Mouse (Mus musculus): Measurements from ENCODE around the gene Sh2d1b1. TPM values are rescaled to one million over a fixed set of nuclear protein-coding genes. Genes with fewer than 3 reads are reported as not detected.

The Sh2d1b1 gene
- polyA plus RNA-seq, 1 experiment from 2014 or later, result 0.27 TPM

DNA sequence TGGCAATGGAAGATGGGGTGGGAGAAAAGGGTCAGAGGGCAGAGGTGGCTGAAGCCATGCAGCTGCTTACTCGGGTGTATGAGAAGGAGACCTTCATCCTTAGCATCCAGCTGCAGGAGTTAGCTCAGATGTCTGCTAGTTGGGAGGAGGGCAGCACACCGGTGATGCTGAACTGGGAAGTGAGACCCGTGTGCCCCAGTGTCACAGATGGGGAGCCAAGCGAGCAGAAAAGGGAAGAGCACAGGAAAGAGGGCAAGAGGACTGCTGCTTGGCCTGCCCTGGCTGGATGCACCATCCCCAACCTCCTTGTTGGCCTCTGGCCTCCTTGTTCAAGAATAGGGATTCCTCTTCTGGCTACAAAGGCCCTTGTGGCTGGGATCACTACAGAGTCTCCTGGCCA is 22.4 kb downstream of the Sh2d1b1 start:
- H3K36me3 ChIP-seq (ENCODE audit: control insufficient read depth, insufficient read depth), result no peaks in the 10 kb centered on the region
- no peak overlapping the region for H3K9ac ChIP-seq (ENCODE audit: low read depth, low read length)
- no peak for ATAC-seq
- H3K4me3 ChIP-seq (ENCODE audit: low read depth, low read length), result no peak overlapping the region
- no peaks in the 10 kb centered on the region for H3K9me3 ChIP-seq (ENCODE audit: control insufficient read depth)
- TF ChIP-seq CTCF (IDR thresholded peaks at IDR 0.05; ENCODE audit: low read depth), result no peak
- no peaks in the 10 kb centered on the region for H3K4me1 ChIP-seq (replicated peaks; ENCODE audit: control insufficient read depth, insufficient read depth, low read length)
- WGBS, result 80% methylated on average over 4 of the region's 4 CpGs
- no peaks in the 10 kb centered on the region for H3K27me3 ChIP-seq (replicated peaks; ENCODE audit: control insufficient read depth, insufficient read depth, low read length)
- no peak overlapping the region for H3K27ac ChIP-seq (ENCODE audit: low read depth, low read length)
- H3K4me2 ChIP-seq (replicated peaks; ENCODE audit: low read depth), result no peak overlapping the region

DNA sequence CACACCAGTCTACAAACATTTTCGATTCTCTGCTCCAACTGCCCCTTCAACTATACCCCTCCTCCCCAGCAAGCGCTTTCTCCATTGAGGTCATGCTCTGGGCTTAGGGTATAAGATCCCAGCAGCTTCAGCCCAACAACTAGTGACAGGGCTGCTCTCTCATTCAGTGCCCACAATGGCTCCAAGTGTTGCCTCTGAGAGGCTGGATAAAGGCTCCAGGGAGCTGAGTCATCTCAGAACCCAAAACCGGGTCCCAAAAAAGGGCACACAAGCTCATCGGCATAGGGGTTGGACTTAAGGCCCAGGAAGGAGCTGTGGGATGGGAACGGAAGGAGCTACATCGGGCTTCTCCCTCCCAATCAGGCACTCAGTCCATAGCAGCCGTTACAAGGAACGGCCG is 24.6 kb downstream of the Sh2d1b1 start:
- TF ChIP-seq CTCF (IDR thresholded peaks at IDR 0.05; ENCODE audit: low read depth), result no peak
- Histone ChIP-seq H3K9ac (ENCODE audit: low read depth, low read length) (no peak overlapping the region), H3K27ac (ENCODE audit: low read depth, low read length) (no peak overlapping the region), H3K9me3 (ENCODE audit: control insufficient read depth) (no peaks in the 10 kb centered on the region), H3K4me3 (ENCODE audit: low read depth, low read length) (no peak overlapping the region), H3K4me2 (replicated peaks; ENCODE audit: low read depth) (no peak overlapping the region), H3K27me3 (replicated peaks; ENCODE audit: control insufficient read depth, insufficient read depth, low read length) (no peaks in the 10 kb centered on the region), H3K36me3 (ENCODE audit: control insufficient read depth, insufficient read depth) (no peaks in the 10 kb centered on the region), H3K4me1 (replicated peaks; ENCODE audit: control insufficient read depth, insufficient read depth, low read length) (no peaks in the 10 kb centered on the region)
- WGBS, result 92% methylated on average over 9 of the region's 9 CpGs
- ATAC-seq, result no peak

- H3K27ac ChIP-seq (ENCODE audit: low read depth, low read length), result no peak overlapping the region
- H3K4me3 ChIP-seq (ENCODE audit: low read depth, low read length), result no peak overlapping the region
- no peaks in the 10 kb centered on the region for H3K9me3 ChIP-seq (ENCODE audit: control insufficient read depth)
- no peaks in the 10 kb centered on the region for H3K36me3 ChIP-seq (ENCODE audit: control insufficient read depth, insufficient read depth)
- no peaks in the 10 kb centered on the region for H3K27me3 ChIP-seq (replicated peaks; ENCODE audit: control insufficient read depth, insufficient read depth, low read length)
- no peak overlapping the region for H3K9ac ChIP-seq (ENCODE audit: low read depth, low read length)
- no peak for TF ChIP-seq CTCF (IDR thresholded peaks at IDR 0.05; ENCODE audit: low read depth)
- WGBS, result 82% methylated on average over 6 of the region's 6 CpGs
- H3K4me2 ChIP-seq (replicated peaks; ENCODE audit: low read depth), result no peak overlapping the region
- ATAC-seq, result no peak
- no peaks in the 10 kb centered on the region for H3K4me1 ChIP-seq (replicated peaks; ENCODE audit: control insufficient read depth, insufficient read depth, low read length)
These were observed 25.3 kb downstream of the Sh2d1b1 start for GRCm38 (mm10) chr1:170302456-170302855.

- WGBS, result 85% methylated on average over 6 of the region's 6 CpGs
- Histone ChIP-seq H3K4me1 (replicated peaks; ENCODE audit: control insufficient read depth, insufficient read depth, low read length) (no peaks in the 10 kb centered on the region), H3K9me3 (ENCODE audit: control insufficient read depth) (no peaks in the 10 kb centered on the region), H3K27ac (ENCODE audit: low read depth, low read length) (no peak overlapping the region), H3K27me3 (replicated peaks; ENCODE audit: control insufficient read depth, insufficient read depth, low read length) (no peaks in the 10 kb centered on the region), H3K9ac (ENCODE audit: low read depth, low read length) (no peak overlapping the region), H3K4me3 (ENCODE audit: low read depth, low read length) (no peak overlapping the region), H3K4me2 (replicated peaks; ENCODE audit: low read depth) (no peak overlapping the region), H3K36me3 (ENCODE audit: control insufficient read depth, insufficient read depth) (no peaks in the 10 kb centered on the region)
- TF ChIP-seq CTCF (IDR thresholded peaks at IDR 0.05; ENCODE audit: low read depth), result no peak
- no peak for ATAC-seq
These were observed 26.0 kb downstream of the Sh2d1b1 start for GRCm38 (mm10) chr1:170303103-170303502.

DNA sequence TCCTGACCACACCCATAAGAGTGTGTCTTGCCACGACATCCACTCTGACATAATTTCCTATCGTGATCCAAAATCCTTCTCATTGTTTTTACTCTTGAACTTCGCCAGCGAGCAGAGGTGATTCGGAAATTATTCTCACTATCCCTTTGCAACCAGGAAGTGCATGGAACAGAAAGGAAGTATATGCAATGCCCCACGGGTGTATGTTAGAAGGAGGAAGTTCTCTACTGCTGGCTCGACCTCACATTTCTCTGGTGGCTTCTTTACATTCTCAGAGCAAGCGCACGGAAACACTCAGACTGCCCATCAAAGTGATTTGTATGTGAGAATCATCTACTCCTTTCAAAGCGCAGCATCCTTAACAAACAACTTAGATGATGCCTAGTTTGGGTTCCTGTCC is 27.9 kb downstream of the Sh2d1b1 start:
- H3K9me3 ChIP-seq (ENCODE audit: control insufficient read depth), result no peaks in the 10 kb centered on the region
- no peak for ATAC-seq
- TF ChIP-seq CTCF (IDR thresholded peaks at IDR 0.05; ENCODE audit: low read depth), result no peak
- 89% methylated on average over 10 of the region's 10 CpGs for WGBS
- no peak overlapping the region for H3K4me3 ChIP-seq (ENCODE audit: low read depth, low read length)
- H3K9ac ChIP-seq (ENCODE audit: low read depth, low read length), result no peak overlapping the region
- no peaks in the 10 kb centered on the region for H3K36me3 ChIP-seq (ENCODE audit: control insufficient read depth, insufficient read depth)
- H3K4me1 ChIP-seq (replicated peaks; ENCODE audit: control insufficient read depth, insufficient read depth, low read length), result no peaks in the 10 kb centered on the region
- no peak overlapping the region for H3K27ac ChIP-seq (ENCODE audit: low read depth, low read length)
- no peak overlapping the region for H3K4me2 ChIP-seq (replicated peaks; ENCODE audit: low read depth)
- H3K27me3 ChIP-seq (replicated peaks; ENCODE audit: control insufficient read depth, insufficient read depth, low read length), result no peaks in the 10 kb centered on the region

DNA sequence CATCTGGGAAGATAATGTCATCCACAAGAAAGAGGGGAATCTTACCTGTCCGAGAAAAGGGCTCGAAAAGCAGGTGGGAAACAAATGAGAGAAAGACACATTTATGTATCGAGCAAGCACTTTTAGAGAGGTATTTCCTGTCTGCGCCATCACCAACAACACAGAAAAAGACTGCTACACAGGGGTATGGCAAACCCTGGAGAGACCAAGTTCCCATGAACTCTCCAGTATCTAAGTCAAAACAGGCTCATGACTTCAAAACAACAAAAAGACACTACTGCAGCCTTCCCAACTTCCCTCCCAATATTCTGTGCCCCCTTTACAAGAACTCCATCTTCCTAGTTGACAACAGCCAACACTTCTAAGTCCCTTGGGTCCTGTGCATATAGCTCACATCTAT is 29.1 kb downstream of the Sh2d1b1 start, which contains the start of gene Gm7694:
TSS of gene Gm7694 (minus strand) at position 101 of the 400 bp plus-strand sequence.
- Histone ChIP-seq H3K27ac (ENCODE audit: low read depth, low read length) (no peak within 1 kb of the TSS), H3K4me2 (replicated peaks; ENCODE audit: low read depth) (no peak within 1 kb of the TSS), H3K4me3 (ENCODE audit: low read depth, low read length) (no peak within 1 kb of the TSS), H3K4me1 (replicated peaks; ENCODE audit: control insufficient read depth, insufficient read depth, low read length) (no peaks in the 10 kb centered on the region), H3K27me3 (replicated peaks; ENCODE audit: control insufficient read depth, insufficient read depth, low read length) (no peaks in the 10 kb centered on the region), H3K36me3 (ENCODE audit: control insufficient read depth, insufficient read depth) (no peaks in the 10 kb centered on the region), H3K9ac (ENCODE audit: low read depth, low read length) (no peak within 1 kb of the TSS), H3K9me3 (ENCODE audit: control insufficient read depth) (no peaks in the 10 kb centered on the region)
- 97% methylated on average over 4 of the region's 4 CpGs for WGBS
- no peak for TF ChIP-seq CTCF (IDR thresholded peaks at IDR 0.05; ENCODE audit: low read depth)
- no peak for ATAC-seq

- Histone ChIP-seq H3K27ac (ENCODE audit: low read depth, low read length) (no peak within 1 kb of the TSS), H3K27me3 (replicated peaks; ENCODE audit: control insufficient read depth, insufficient read depth, low read length) (no peaks in the 10 kb centered on the region), H3K9me3 (ENCODE audit: control insufficient read depth) (no peaks in the 10 kb centered on the region), H3K9ac (ENCODE audit: low read depth, low read length) (no peak within 1 kb of the TSS), H3K4me2 (replicated peaks; ENCODE audit: low read depth) (no peak within 1 kb of the TSS), H3K4me1 (replicated peaks; ENCODE audit: control insufficient read depth, insufficient read depth, low read length) (no peaks in the 10 kb centered on the region), H3K36me3 (ENCODE audit: control insufficient read depth, insufficient read depth) (no peaks in the 10 kb centered on the region), H3K4me3 (ENCODE audit: low read depth, low read length) (no peak within 1 kb of the TSS)
- WGBS, result 75% methylated on average over 4 of the region's 4 CpGs
- ATAC-seq, result no peak
- TF ChIP-seq CTCF (IDR thresholded peaks at IDR 0.05; ENCODE audit: low read depth), result no peak
These were observed 31.4 kb downstream of the Sh2d1b1 start, which contains the start of gene Spata46 for GRCm38 (mm10) chr1:170308503-170308902. Gene Spata46, plus strand, starts transcription at chr1:170308803.
